Mouse (Mus musculus): ENCODE data around the gene Gdpd1. TPM values are rescaled to one million over a fixed set of nuclear protein-coding genes. Genes with fewer than 3 reads are reported as not detected.

Gene Gdpd1
- total and polyA plus RNA-seq, 3 experiments = 7.9 to 11.2 TPM; not detected in 1

DNA sequence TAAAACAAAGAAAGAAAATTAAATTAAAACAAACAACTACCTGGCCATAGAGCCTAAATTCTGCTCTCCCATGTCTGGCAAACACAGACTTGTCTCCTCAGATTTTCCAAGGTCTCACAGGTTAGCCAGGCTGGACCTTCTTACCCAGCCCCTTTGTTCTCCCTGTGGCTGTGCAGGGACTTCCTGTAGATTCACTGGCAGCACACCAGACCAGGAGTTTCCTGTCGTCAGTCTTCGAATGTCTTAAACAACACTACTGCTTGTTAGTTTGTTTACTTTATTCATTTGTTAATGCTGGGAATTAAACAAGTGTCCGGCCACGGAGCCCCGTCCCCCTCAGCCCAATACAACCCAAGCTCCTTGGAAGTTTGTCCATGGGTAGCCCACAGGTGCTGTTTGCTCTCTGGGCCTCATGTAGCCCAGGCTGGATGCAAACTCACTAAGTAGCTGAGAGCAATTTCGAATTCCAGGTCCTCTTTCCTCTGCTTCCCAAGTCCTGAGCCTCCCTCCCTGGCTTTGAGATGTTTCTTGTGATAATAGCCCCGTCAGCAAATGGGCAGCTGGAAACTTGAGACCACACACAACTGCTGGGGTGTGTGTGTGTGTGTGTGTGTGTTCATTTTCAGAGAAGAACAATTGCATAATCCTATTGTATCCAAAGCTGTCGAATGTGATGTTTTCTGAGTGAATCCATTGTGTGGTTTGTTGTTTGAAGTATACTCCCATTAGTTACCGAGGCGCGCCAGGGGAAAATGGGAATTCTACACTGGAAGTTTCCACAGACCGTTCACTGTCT lies 68.7 kb downstream of the Gdpd1 start:
- Histone ChIP-seq H3K79me2 (ENCODE audit: control insufficient read depth, insufficient read depth, low read length, poor library complexity) (no peaks in the 10 kb centered on the region), H3K36me3 (ENCODE audit: control insufficient read depth in 1 of 2, insufficient read depth in 2 of 2, low read length in 2 of 2) (peaks cover 0 to 11% of the 10 kb centered on the region in 2 experiments; a peak in 2 of 4 replicates), H3K27me3 (ENCODE audit: control insufficient read depth in 1 of 2, insufficient read depth in 2 of 2, low read length in 2 of 2) (no peaks in the 10 kb centered on the region), H3K9ac (ENCODE audit: control insufficient read depth, low read depth, low read length, poor library complexity, severe bottlenecking) (no peak overlapping the region), H3K4me1 (ENCODE audit: control insufficient read depth in 1 of 2, insufficient read depth in 2 of 2, low read length in 2 of 2) (peaks cover 5 to 12% of the 10 kb centered on the region in 2 experiments), H3K4me3 (ENCODE audit: control insufficient read depth in 1 of 2, insufficient read depth in 1 of 2, low read depth in 2 of 2, low read length in 2 of 2) (no peak overlapping the region), H3K9me3 (replicated peaks; ENCODE audit: insufficient read depth, low read length) (no peaks in the 10 kb centered on the region), H3K27ac (ENCODE audit: control insufficient read depth, low read depth, low read length) (no peak overlapping the region)
- no peak for TF ChIP-seq ZMIZ1 (IDR thresholded peaks at IDR 0.05; ENCODE audit: low read depth, low read length)
- no peak for TF ChIP-seq CHD1 (IDR thresholded peaks at IDR 0.05; ENCODE audit: low read depth, low read length)
- TF ChIP-seq ZC3H11A (IDR thresholded peaks at IDR 0.05; ENCODE audit: low read depth, low read length) = no peak
- no peak for TF ChIP-seq BHLHE40 (IDR thresholded peaks at IDR 0.05; ENCODE audit: borderline replicate concordance, low read depth, low read length)
- no peak for TF ChIP-seq TAL1 (IDR thresholded peaks at IDR 0.05; ENCODE audit: low read length)
- TF ChIP-seq POLR2AphosphoS2 (IDR thresholded peaks at IDR 0.05; ENCODE audit: low read length) = no peak
- no peak for TF ChIP-seq JUND (IDR thresholded peaks at IDR 0.05; ENCODE audit: low read depth, low read length)
- TF ChIP-seq MYC (IDR thresholded peaks at IDR 0.05; ENCODE audit: low read depth, low read length) = no peak
- TF ChIP-seq SMC3 (IDR thresholded peaks at IDR 0.05; ENCODE audit: low read depth, low read length) = no peak
- no peak for TF ChIP-seq USF2 (IDR thresholded peaks at IDR 0.05; ENCODE audit: borderline replicate concordance in 1 of 2, insufficient read depth in 1 of 2, low read depth in 1 of 2, low read length in 2 of 2)
- TF ChIP-seq POLR2AphosphoS5 (IDR thresholded peaks at IDR 0.05; ENCODE audit: borderline replicate concordance, low read depth, low read length) = no peak
- no peak for TF ChIP-seq UBTF (IDR thresholded peaks at IDR 0.05; ENCODE audit: borderline replicate concordance, insufficient read depth, low read depth, low read length)
- no peak for DNase-seq (ENCODE audit: low read depth, low spot score)

DNA sequence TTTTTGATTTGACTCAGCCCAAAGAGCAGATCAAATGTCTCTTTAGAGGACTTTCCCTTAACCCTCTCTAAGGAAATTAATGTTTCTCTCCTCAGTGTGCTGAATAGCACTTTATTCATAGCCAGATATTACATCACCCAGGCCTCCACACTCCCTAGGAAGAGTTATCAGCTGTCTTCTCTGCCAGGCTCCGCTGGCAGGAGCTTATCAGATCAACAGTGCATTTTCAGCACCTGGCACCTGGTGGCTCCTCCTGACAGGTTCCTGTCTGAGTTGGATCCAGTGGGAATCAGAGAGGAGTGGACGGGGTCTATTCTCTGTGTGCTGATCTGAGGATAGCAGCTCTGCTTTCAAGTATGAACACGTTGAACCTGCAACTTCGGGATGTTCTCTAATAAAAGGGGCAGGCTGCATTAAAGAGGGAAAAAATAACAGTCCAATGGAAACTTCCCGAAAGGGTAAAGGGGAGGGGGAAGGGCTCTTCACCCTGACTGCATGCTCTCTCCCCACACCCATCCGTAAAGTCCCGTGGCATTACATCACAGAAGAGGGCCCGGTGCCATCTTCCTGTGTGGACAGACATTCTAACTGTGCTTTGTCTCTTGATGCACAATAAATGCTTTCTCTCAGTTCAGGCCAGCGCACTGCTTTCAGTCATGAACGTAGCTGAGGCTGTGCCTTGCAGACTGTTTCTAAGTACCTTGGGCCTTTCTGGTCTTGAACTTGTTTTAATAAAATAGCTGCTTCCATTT lies 71.6 kb downstream of the Gdpd1 start:
- H3K27me3 ChIP-seq (ENCODE audit: control insufficient read depth in 1 of 2, insufficient read depth in 2 of 2, low read length in 2 of 2) = no peaks in the 10 kb centered on the region
- no peak overlapping the region for H3K9ac ChIP-seq (ENCODE audit: control insufficient read depth, low read depth, low read length, poor library complexity, severe bottlenecking)
- H3K36me3 ChIP-seq (ENCODE audit: control insufficient read depth in 1 of 2, insufficient read depth in 2 of 2, low read length in 2 of 2) = peaks cover 0 to 11% of the 10 kb centered on the region in 2 experiments; a peak in 2 of 4 replicates
- DNase-seq (ENCODE audit: low read depth, low spot score) = peak; percentile 61
- H3K4me3 ChIP-seq (ENCODE audit: control insufficient read depth in 1 of 2, insufficient read depth in 1 of 2, low read depth in 2 of 2, low read length in 2 of 2) = no peak overlapping the region
- no peaks in the 10 kb centered on the region for H3K79me2 ChIP-seq (ENCODE audit: control insufficient read depth, insufficient read depth, low read length, poor library complexity)
- H3K27ac ChIP-seq (ENCODE audit: control insufficient read depth, low read depth, low read length) = no peak overlapping the region
- H3K9me3 ChIP-seq (replicated peaks; ENCODE audit: insufficient read depth, low read length) = no peaks in the 10 kb centered on the region
- peaks cover 5 to 18% of the 10 kb centered on the region in 2 experiments for H3K4me1 ChIP-seq (ENCODE audit: control insufficient read depth in 1 of 2, insufficient read depth in 2 of 2, low read length in 2 of 2)
- TF ChIP-seq TBP (IDR thresholded peaks at IDR 0.05; ENCODE audit: low read depth, low read length) = no peak
- no peak for TF ChIP-seq NELFE (IDR thresholded peaks at IDR 0.05; ENCODE audit: low read depth, low read length)
- TF ChIP-seq ETS1 (IDR thresholded peaks at IDR 0.05; ENCODE audit: low read depth, low read length) = peak; percentile 98
- TF ChIP-seq MAX (IDR thresholded peaks at IDR 0.05; ENCODE audit: low read length) = no peak
- TF ChIP-seq BHLHE40 (IDR thresholded peaks at IDR 0.05; ENCODE audit: borderline replicate concordance, low read depth, low read length) = 0 out of 2 replicates have a peak, but pooled peaks have one; percentile 12
- TF ChIP-seq E2F4 (IDR thresholded peaks at IDR 0.05; ENCODE audit: borderline replicate concordance, low read depth, low read length) = no peak
- TF ChIP-seq MAZ (IDR thresholded peaks at IDR 0.05; ENCODE audit: low read depth, low read length) = no peak
- peak; percentile 75 for TF ChIP-seq GATA1 (IDR thresholded peaks at IDR 0.05; ENCODE audit: low read depth, low read length)
- no peak for TF ChIP-seq ZC3H11A (IDR thresholded peaks at IDR 0.05; ENCODE audit: low read depth, low read length)
- no peak for TF ChIP-seq RAD21 (IDR thresholded peaks at IDR 0.05; ENCODE audit: low read depth, low read length)
- no peak for TF ChIP-seq UBTF (IDR thresholded peaks at IDR 0.05; ENCODE audit: borderline replicate concordance, insufficient read depth, low read depth, low read length)
- TF ChIP-seq ZNF384 (IDR thresholded peaks at IDR 0.05; ENCODE audit: low read depth, low read length) = no peak
- TF ChIP-seq USF1 (IDR thresholded peaks at IDR 0.05; ENCODE audit: low read depth, low read length) = no peak
- TF ChIP-seq MXI1 (IDR thresholded peaks at IDR 0.05; ENCODE audit: low read depth, low read length) = peak; percentile 61
- TF ChIP-seq SIN3A (IDR thresholded peaks at IDR 0.05; ENCODE audit: low read length) = no peak; the same call in 1 of the 2 replicates
- no peak for TF ChIP-seq ZMIZ1 (IDR thresholded peaks at IDR 0.05; ENCODE audit: low read depth, low read length)
- no peak for TF ChIP-seq CHD1 (IDR thresholded peaks at IDR 0.05; ENCODE audit: low read depth, low read length)
- no peak for TF ChIP-seq ZKSCAN1 (IDR thresholded peaks at IDR 0.05; ENCODE audit: low read depth, low read length)
- peak; percentile 67 to 82 for TF ChIP-seq EP300 (IDR thresholded peaks at IDR 0.05; ENCODE audit: low read depth in 1 of 2, low read length in 2 of 2)
- no peak for TF ChIP-seq MYB (IDR thresholded peaks at IDR 0.05; ENCODE audit: low read depth, low read length)

All from MEL (cell line).